Mouse (Mus musculus) gastrocnemius, adult 18-20 months (tissue): Measurements from ENCODE around the gene Soat2. TPM values are rescaled to one million over a fixed set of nuclear protein-coding genes. Genes with fewer than 3 reads are reported as not detected.
A peak's percentile ranks its signal among the peaks of the same experiment; 100 is the strongest.

Source experiments
- DNase-seq: peaks from one replicate; pipeline ENCODE4 v3.0.0; 2021; ENCODE audit warnings: low spot score
- total RNA-seq, 2 experiments: library from RNA; stranded (reverse); gene quantifications; 2 replicates each; pipeline ENCODE4 v1.2.3; 2021

The Soat2 gene
- total RNA-seq, 2 experiments from 2014 or later: 0.09 TPM; not detected in 1

DNA sequence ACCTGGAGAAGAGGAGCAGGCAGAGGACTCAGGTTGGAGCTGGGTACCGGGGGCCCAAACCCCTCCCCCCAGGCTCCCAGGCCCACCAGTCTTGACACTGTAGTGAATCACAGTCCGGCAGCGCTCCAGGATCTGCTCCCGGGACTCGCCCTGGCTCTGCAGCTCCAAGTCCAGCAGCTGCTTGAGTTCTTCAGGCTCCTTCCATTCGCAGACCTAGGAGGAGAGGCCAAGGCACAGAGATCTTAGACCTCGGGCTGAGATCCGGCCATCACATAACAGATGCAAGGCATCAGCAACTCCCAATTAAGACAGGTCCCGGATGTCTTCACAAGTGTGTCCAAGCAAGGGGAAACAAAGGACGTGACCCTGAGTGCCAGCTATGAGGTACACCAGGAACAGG, 37.8 kb downstream of the Soat2 start:
- no peak for DNase-seq

DNA sequence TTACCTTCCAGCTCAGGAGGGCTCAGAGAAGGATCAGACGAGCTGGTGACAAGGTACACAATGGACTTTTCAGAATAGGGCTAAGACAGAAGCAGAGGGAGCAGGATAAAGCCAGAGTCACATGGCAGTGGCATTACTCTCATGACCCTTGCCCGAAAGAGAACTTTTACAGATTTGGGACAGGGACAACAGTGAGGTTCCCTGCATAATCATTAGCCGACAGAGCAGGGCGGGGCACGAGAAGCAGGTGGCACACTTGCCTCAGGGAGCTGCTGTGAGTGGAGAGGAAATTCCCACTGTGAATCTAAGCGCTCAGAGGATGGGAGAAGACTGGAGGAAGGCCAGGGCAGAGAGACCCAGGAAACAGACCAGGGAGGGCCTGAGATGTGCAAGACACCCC, 38.6 kb downstream of the Soat2 start:
- no peak for DNase-seq

DNA sequence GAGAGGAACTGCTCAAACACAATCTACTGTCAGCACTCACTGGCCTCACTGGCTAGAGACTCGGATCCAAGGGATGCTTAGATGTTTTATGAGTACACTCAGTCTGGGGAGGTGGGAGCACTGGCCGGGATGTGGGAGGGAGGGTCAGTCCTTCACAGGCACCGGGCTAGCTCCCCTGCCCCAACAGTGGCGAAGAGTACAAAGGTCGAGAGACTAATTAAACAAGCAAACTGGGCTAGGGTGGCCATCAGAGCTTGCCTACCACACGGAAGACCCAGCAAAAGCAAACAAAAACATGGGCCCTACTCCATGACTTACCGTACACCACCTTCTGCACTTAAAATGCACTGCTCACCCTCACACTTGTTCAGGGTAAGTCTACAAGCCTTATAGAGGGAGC, 41.4 kb downstream of the Soat2 start:
- DNase-seq: no peak

DNA sequence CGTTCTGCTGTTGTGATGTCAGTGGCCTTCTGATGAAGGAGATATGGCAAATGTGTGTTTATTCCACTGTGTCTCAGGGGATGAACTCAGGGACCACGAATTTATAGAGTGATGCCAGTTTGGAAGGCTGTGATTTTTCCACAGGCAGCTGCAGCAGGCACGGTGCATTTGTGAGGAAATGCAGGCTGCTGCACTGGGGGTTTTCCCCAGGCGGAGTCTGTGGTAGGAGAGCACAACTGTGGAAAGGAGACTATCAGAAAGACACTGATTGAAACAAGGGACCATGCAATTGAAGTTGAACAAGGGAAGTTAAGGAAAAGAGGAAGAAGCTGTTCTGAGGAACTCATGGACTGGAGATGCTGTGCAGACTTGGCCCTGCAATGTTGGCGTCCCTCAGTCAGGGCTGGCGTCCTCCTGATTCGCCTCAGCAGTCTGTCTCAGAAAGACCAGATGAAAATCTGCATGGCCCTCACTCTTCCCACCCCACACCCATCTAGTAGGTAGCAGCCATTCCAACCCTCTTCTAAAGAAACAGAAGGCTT, 42.0 kb downstream of the Soat2 start:
- no peak for DNase-seq

DNA sequence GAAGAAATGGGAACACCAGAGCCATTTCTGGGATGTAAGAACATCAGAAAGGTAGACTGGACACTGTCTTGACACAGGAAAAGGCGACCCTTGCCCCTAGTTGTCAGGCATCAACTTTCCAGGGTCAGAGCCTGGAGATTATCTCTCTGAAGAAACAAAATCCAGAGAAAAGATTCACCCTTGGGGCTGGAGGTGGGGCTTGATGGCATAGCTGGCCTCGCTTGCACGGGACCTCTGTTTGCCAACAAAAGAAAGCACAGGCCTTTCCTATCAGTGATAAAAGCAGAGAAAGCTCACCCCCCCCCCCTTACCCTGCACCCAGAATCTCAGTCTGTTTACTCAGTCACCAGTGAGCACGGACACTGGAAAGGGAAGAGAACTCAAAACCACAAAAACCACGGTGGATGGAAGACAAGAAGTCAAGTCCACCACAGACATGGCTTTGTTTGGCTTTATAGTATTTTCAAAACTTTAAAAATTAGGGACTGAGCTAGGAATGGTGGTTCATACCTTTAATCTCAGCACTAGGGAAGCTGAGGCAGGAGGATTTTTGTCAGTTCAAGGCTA, 42.6 kb downstream of the Soat2 start:
- DNase-seq: no peak

DNA sequence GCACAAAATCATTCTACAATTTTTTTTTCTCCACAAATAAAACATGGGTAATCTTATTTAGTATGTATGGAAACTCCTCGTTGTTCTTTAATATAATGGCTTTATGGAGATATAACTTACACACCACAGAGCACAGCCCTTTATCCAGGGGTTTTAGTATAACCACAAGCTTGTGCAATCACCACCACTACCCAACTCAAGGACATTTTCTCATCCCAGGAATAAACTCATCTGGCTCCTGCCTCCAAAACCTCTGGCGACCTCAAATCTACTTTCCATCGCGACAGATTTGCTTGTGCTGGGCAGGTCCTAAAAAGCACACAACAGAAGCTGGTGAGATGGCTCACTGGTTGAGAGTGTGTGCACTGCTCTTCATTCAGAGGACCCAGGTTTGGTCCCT, 43.3 kb downstream of the Soat2 start:
- DNase-seq: no peak

DNA sequence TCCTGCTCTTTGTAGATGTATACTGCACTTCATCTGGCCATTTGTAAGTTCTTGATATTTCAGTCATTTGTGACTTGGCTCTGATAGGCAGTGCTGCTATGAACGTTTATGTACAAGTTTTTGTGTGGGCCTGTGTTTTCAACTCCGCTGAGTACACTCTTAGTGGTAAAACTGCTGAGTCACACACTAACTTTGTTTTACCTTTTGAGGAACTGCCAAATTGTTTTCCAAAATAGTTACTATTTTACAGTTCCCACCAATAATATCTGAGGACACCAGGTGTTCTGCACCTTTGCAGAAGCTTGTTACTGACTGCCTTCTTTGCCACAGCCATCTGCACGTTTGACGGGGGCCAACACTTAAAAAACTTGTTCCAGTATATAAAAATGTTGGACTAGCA, 44.1 kb downstream of the Soat2 start:
- DNase-seq: no peak

DNA sequence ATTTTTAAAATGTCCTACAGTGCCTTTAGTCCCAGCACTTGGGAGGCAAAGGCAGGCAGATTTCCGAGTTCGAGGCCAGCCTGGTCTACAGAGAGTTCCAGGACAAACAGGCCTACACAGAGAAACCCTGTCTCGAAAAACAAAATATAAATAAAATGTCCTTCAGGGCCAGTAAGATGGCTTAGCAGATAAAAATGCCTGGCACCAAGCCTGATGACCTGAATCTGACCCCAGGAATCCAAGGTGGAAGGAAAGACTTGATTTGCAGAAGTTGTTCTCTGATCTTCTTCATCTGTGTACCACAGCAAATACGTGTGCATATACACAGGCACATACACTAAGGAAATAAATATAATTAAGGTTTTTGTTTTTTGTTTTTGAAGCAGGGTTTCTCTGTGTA, 45.0 kb downstream of the Soat2 start:
- DNase-seq: no peak

DNA sequence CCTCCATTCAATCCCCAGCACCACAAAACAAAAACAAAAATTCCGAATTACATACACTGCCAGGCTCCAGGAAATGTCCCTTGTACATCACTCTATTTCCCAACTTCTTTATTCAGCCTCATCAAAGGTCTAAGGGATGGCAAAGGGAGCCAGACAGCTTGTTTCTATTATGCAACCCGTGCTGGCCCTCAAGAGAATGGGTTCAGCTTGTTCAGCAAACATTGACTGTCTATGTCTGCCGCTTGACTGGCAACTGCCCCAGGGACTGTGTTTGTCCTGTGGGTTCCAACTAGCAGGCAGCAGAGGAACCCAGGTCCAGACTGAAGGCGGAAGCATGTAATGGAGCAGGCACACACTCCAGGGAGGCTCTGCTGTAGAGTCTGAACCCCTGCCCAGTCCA, 48.5 kb downstream of the Soat2 start:
- DNase-seq: no peak

DNA sequence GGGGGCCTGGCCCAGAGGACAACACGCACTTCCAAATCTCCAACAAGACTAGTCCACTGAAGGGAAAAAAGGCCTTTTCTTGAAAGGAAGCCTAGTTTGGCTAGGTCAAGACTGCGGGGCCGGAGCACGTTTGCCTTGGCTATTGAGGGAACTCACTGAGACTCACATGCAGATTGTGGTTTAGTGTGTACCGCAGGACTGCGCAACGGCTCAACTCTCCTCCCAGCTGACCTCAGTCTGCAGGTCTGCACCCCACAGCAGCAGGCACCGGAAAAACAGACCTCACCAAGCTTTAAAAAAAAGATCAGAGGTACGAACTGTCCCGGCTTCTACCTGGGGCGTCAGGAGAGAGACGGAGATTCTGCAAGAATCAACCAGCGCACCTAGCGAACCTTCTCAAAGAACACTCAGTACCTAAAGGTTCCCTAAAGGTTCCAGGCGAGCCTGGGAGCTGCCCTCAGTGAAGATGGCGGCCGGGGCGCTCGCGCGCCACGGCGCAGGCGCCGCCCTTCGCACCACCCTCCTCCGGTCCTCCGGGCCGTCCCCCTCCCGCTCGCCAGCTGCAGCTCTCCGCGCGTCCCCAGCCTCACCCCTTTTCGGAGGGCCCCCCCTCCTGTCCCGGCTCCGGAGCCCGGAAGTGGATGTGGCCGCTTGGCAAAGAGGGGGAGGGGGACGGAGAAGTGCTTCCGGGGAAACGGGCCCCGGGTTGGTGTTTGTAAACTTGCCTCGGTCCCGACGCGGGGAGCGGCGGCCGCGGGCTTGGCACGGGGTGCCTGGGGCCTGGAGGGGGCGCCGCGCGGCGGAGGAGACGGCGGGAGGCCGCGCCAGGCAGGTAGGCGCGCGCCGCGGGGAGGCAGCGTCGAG, 52.9 kb downstream of the Soat2 start, which contains the start of gene Zfp740:
Zfp740 (plus strand) TSS at position 279 of the 864 bp plus-strand sequence.
- DNase-seq: peak; percentile 96

DNA sequence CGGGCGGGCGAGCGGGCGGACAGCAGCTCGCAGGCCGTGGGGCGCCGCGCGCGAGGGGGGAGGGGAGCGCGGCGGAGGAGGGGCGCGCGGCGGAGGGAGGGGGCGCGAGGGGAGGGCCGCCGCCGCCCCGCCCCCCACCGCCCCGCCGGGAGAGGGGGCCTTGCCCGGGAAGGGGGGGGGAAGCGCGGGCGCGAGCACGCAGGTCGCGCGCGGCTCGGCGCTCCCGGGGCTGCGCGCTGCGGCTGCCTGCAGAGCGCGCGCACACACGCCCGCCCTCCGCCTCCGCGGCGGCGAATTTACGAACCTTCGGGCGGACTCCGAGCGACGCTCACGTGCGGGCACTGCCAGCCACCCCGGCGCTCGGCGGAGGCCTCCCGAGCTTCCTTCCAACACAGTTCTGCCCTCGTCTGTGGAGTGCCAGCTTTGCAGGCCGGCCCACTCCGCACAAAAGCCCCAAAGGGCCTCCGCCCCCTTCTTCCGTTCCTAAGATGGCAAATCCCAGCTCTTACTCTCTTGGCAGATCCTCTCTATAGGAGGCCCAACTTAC, 53.6 kb downstream of the Soat2 start:
- peak; percentile 34 for DNase-seq

DNA sequence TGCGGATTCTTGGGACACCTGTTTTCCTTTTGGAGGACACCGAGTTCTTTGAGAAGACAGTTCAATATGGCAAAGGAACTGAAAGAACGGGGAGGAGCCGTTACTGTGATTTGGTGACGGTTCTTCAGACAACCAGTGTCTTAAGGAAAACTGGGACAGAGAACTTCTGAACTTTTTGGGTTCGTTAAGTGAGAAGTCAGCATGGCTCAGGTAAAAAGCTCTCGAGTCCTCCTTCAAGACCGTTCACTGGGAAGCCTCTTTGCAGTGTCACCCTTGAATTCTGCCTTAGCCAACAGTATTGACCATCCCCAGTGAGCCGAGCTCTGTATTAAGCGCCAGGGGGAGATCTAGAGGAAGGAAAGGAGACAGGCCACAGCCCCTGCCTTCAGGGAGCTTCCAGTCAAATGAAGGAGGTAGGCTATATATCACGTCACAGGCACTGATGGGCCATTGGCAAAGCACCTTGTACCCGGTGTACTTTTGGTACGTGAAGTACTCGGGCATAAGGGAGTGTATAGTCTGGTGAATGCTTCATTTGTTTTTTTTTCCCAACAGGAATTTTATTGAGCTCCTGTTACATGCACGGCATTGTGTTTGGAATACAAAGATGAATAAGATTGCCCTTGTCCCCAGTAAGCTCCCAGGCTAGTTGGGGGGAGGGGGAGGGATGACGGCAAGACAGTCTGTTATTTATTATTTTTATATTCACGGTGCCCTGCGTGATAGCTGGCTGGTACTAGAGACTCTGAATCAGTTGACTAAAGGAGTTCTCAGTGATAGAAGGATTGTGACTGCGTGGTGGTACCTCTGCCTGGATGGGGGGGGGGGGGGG, 54.6 kb downstream of the Soat2 start, which contains the start of gene Csad:
Csad (minus strand) TSS at position 51 of the 832 bp plus-strand sequence.
- no peak for DNase-seq

DNA sequence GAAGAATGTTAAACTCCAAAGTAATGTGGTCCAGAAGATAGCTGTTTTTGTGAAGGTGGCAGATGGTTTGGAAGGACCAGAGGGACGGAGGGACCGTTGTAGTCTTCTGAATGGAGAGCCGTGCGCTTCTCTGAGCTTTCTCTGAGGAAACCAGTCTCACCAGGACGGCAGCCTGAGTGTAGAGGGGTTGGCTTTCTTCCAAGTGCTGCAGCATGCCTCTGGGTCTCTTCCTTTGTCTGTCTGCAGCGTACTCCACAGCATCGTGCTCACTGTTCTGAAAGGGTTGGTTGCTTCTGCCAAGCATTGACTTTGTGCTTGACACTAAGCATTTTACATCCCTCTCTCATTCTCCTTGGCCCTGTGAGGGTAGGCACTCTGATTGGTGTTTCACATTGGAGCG, 55.5 kb downstream of the Soat2 start:
- DNase-seq: no peak

DNA sequence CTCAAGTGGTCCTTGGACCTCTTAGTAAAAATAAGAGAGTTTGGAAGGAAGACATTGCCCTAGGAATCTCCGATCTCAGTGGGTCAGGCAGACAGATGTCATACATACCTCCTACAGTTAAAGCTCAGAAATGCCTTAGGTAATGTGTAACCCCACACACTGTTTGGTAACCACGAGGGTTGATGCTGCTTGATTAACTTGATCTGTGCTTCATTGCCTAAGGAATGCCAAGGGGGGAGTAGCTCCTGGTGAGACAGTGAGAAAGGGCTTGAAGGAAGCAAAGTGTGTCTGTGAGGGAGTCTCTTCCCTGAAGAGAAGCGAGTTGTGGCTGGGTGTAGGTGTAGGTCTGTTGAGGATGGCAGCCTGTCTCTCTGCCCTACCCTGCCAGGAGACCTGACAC, 57.0 kb downstream of the Soat2 start:
- DNase-seq: no peak

DNA sequence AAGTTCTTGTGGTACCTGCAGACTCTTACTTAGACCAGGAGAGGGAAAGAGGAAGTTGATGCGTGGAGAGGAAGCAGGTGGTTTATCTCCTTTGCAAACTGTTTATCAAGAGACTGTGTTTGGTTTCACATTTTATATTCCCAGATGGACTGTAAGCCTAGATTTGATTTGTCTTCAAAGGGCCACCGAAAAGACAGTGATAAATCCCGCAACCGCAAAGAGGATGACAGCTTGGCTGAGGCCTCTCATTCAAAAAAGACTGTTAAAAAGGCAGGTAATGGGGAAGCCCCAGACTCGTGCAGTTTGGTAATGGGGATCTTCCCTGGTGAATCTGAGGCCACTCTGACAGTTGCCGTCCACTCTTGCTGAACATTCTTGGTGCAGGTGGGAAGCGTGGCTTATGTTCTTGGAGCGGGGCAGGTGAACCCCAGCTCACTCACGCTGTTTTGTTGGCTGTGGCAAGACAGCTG, 57.8 kb downstream of the Soat2 start:
- DNase-seq: no peak

DNA sequence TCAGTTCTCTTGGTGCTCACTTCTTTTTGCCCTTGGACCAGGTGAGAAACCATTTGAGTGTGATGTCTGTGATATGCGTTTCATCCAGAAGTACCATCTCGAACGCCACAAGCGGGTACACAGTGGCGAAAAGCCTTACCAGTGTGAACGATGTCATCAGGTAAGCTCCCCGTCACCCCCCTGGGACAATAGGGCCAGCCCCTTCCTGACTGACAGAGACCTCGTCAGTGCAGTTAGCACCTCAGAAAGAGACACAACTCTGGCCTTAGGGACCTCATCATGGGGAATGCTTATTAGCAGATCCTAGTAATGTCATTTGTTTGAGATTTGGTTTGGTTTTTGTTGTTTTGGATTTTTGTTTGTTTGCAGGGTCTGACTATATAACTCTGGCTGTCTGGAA, 58.8 kb downstream of the Soat2 start:
- DNase-seq: no peak

DNA sequence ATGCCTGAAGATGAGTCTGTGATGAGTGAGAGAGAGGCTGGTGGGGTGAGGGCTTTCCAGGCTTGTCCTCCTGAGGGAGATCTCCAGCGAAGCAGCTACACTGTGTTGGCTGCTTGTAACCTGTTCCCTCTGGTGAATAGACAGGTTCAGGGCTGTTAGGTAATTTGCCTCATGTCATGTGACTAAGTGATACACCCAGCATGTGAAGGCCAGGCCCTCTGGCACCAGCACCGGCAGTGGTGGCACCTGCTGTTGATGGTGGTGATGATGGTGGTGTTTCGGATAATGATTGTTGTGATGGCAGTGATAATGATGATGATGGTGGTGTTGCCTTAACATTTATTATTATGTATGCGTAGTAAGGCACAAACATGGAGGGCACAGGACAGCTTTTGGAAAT, 60.5 kb downstream of the Soat2 start:
- DNase-seq: no peak

DNA sequence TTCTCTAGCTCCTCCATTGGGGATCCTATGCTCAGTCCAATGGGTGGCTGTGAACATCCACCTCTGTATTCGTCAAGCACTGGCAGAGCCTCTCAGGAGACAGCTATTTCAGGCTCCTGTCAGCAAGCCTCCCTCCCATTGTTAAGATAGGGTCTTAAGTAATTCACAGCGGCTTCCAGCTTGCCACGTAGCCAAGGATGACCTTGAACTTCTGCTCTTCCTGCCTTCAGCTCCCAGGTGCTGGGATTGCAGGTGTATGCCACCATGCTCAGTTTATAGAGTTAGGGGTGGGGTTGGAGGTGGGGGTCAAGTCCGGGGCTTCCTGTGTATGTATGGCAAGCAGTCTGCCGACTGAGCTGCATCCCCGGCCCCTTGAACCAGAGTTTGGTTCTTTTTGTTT, 61.6 kb downstream of the Soat2 start:
- no peak for DNase-seq
